ENCODE assay signal across 20 mouse cellular contexts in the genomic region with DNA sequence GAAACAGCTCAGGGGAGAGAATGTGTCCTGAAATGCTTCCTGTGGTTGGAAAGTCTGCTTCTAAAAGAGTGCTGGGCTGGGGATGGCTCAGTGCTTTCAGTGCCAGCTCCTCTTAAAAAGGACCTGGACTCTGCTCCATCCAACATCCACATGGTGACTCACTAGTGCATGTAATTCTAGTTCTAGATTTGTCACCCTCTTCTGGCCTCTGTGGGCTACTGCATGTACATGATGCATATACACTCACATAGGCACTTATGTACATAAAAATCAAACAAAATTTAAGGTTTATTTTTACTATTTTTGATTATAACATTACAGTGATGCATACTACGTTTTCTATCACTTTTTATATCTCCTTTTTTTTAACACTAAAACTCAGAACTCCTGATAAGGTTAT.
DNase-seq lines count a peak whose midpoint lies in the region; ATAC-seq and TF ChIP-seq lines count a peak whose summit lies in the region.
"Had no signal": no experiment of that assay in that cellular context is flagged by ENCODE, and none has a peak within 500 bp of the region (broad histone marks: within the 10 kb centered on the region; RNA-seq: fewer than 3 reads in every experiment).

No protein-coding gene starts in this region.

- H3K9me3 ChIP-seq in lung, postnatal 0 days (ENCODE audit: low read length), result no peaks in the 10 kb centered on the region
- H3K9me3 ChIP-seq: embryonic facial prominence, embryonic 12.5 days; hindbrain, embryonic 15.5 days had no signal

- H3K4me1 ChIP-seq in heart, adult 2 months (ENCODE audit: control insufficient read depth, insufficient read depth, low read length), result peaks cover 4% of the 10 kb centered on the region
- H3K4me1 ChIP-seq in lung, postnatal 0 days (ENCODE audit: insufficient read depth, low read depth, low read length), result no peaks in the 10 kb centered on the region
- H3K4me1 ChIP-seq: embryonic facial prominence, embryonic 12.5 days; hindbrain, embryonic 15.5 days had no signal

- H3K4me2 ChIP-seq in lung, postnatal 0 days (replicated peaks; ENCODE audit: low read depth, low read length), result no peak overlapping the region
- H3K4me2 ChIP-seq: embryonic facial prominence, embryonic 12.5 days; forebrain, embryonic 12.5 days; heart, embryonic 13.5 days; hindbrain, embryonic 15.5 days had no signal

- H3K9ac ChIP-seq in heart, adult 2 months (ENCODE audit: low read depth, low read length), result no peak overlapping the region
- H3K9ac ChIP-seq in lung, postnatal 0 days (replicated peaks; ENCODE audit: low read depth), result no peak overlapping the region
- H3K9ac ChIP-seq: embryonic facial prominence, embryonic 12.5 days; forebrain, embryonic 12.5 days; heart, embryonic 13.5 days; hindbrain, embryonic 15.5 days had no signal

- TF ChIP-seq EP300 in heart, adult 2 months (IDR thresholded peaks at IDR 0.05; ENCODE audit: insufficient read depth, low read depth, low read length), result no peak
- no peak for TF ChIP-seq EP300 in lung, postnatal 0 days (IDR thresholded peaks at IDR 0.05)

- 76% methylated on average over 1 of the region's 1 CpGs for WGBS in heart, adult 2 months
- WGBS in lung, postnatal 0 days, result 81% methylated on average over 1 of the region's 1 CpGs

- no peaks in the 10 kb centered on the region for H3K36me3 ChIP-seq in heart, adult 2 months (ENCODE audit: control insufficient read depth, insufficient read depth, low read length)
- H3K36me3 ChIP-seq in lung, postnatal 0 days (ENCODE audit: insufficient read depth, low read length), result no peaks in the 10 kb centered on the region
- H3K36me3 ChIP-seq: embryonic facial prominence, embryonic 12.5 days; forebrain, embryonic 12.5 days; heart, embryonic 13.5 days; hindbrain, embryonic 15.5 days had no signal

- H3K27me3 ChIP-seq in heart, adult 2 months (ENCODE audit: control insufficient read depth, insufficient read depth, low read length), result no peaks in the 10 kb centered on the region
- H3K27me3 ChIP-seq in lung, postnatal 0 days (replicated peaks; ENCODE audit: insufficient read depth, low read length), result no peaks in the 10 kb centered on the region
- H3K27me3 ChIP-seq: CH12.LX; embryonic facial prominence, embryonic 12.5 days; forebrain, embryonic 12.5 days; heart, embryonic 13.5 days had no signal

- DNase-seq in heart, adult 2 months, result no peak
- no peak for DNase-seq in heart, adult 18-20 months
- peak; percentile 11 for DNase-seq in right cerebral cortex, postnatal 14 days
- no peak for DNase-seq in right cerebral cortex, adult 2 months (ENCODE audit: low spot score in 2 of 2)
- peak; percentile 58 for DNase-seq in R1 (ENCODE audit: low read depth, low spot score)
- no peak for DNase-seq in thymus, adult 18-20 months
- DNase-seq in lung, postnatal 0 days (ENCODE audit: low spot score), result no peak
- DNase-seq: adrenal gland, adult 8-10 months; adrenal gland, postnatal 36 days; cerebellum, adult 2 months; cerebellum, postnatal 14 days; embryo, embryonic 11 days; gastrocnemius, postnatal 14 days; heart, postnatal 36 days had no signal

- TF ChIP-seq POLR2A in heart, adult 2 months (IDR thresholded peaks at IDR 0.05; ENCODE audit: insufficient read depth, low read depth, low read length), result no peak

- H3K79me2 ChIP-seq in heart, adult 2 months (replicated peaks; ENCODE audit: control insufficient read depth, insufficient read depth, low read length), result no peaks in the 10 kb centered on the region

- no peak overlapping the region for H3K4me3 ChIP-seq in heart, adult 2 months
- H3K4me3 ChIP-seq in lung, postnatal 0 days (ENCODE audit: low read depth, low read length), result no peak overlapping the region
- H3K4me3 ChIP-seq: embryonic facial prominence, embryonic 12.5 days; forebrain, embryonic 12.5 days; heart, embryonic 13.5 days; hindbrain, embryonic 15.5 days had no signal

- TF ChIP-seq CTCF in heart, adult 2 months (IDR thresholded peaks at IDR 0.05), result peak; percentile 17; the same call in 1 of the 2 replicates
- TF ChIP-seq CTCF in lung, postnatal 0 days (IDR thresholded peaks at IDR 0.05), result no peak

- intact Hi-C loops in heart, adult 2 months (cut with DNase I), result loop anchor here (10.0 kb wide), 1 partner anchor 203 kb away; no protein-coding TSS in a partner anchor

- no peak overlapping the region for H3K27ac ChIP-seq in heart, adult 2 months
- H3K27ac ChIP-seq in lung, postnatal 0 days (ENCODE audit: low read length), result no peak overlapping the region
- H3K27ac ChIP-seq: embryonic facial prominence, embryonic 12.5 days; forebrain, embryonic 12.5 days; heart, embryonic 13.5 days; hindbrain, embryonic 15.5 days had no signal

- ATAC-seq in lung, postnatal 0 days, result no peak
- ATAC-seq: forebrain, embryonic 16.5 days had no signal

Comparison
In these comparisons a context has a peak if more than half of its experiments do, and no peak if none do; other contexts are left out.
1. DNase-seq: peak in right cerebral cortex, postnatal 14 days (single experiment) and R1 (single experiment); none in heart, adult 2 months (0 of 2), heart, adult 18-20 months (0 of 2), right cerebral cortex, adult 2 months (0 of 2), thymus, adult 18-20 months (0 of 2) and lung, postnatal 0 days (single experiment).